Mouse (Mus musculus): Measurements from ENCODE around the gene Vamp5.

The Vamp5 gene

DNA sequence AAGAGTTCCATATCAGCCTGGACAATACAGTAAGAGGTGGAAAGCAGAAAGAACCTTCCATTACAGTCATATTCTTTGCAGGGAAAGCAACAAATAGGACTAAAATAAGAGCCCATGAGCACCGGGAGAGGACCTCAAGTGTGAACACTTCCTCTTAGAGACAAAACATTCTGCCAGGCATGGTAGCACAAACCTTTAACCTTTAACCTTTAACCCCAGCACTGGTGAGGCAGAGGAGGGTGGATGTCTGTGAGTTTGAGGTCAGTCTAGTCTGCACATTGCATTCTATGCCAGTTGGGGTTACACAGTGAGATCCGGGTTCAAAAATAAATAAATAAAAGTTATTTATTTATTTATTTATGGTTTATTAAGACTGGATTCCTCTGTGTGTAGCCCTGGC, 39.8 kb downstream of the Vamp5 start:
- no peak for DNase-seq

DNA sequence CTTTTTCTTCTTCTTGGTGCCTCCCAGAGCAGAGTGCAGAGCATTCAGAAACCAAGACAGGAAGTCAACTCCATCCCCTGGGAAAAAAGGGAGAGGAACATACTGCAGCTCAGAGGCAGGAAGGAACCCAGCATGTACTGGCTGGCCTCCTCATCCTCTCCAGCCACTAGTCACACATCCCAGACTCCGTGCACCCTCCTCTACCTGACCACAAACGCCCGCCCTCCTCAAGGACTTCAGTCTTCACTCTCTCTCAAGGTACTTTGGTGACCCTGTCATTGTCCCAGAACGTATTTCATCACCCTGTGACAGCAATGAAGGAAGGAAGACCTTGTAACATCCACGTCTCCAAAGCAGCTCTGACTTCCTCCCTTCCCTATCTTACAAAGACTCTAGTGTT, 47.2 kb downstream of the Vamp5 start:
- DNase-seq: no peak

DNA sequence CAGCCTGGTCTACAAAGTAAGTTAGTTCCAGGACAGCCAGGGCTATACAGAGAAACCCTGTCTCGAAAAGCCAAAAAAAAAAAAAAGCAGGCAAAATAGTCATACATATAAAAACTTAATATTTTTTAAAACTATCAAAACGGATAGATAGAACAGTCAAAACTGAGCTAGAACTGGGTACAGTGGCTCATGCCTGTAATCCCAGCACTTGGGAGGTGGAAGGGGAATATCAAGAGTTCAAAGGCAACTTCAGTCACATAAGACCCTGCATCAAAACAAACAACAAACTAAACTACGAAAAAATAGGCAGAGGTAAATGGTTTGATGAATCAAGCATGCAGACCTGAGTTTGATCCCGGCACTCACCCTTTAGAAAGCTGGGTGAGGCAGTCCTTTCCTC, 50.1 kb downstream of the Vamp5 start:
- DNase-seq: no peak

DNA sequence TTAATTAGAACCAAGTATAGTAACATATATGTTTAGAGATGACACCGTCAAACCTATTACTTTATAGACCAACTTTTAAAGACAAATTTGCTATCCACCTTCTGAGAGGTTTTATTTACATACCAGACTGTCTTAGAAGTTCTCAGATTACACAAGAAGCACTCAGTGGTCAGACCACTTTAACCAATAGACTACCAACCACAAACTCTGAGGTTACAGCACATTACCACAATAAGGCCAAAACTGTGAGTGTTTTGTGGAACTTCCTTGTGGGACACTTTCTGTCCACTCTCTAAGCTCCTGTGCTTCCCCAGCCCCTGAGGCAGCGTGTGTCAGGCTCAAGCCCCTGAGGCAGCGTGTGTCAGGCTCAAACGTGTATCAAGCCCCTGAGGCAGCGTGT, 51.2 kb downstream of the Vamp5 start:
- DNase-seq: no peak

DNA sequence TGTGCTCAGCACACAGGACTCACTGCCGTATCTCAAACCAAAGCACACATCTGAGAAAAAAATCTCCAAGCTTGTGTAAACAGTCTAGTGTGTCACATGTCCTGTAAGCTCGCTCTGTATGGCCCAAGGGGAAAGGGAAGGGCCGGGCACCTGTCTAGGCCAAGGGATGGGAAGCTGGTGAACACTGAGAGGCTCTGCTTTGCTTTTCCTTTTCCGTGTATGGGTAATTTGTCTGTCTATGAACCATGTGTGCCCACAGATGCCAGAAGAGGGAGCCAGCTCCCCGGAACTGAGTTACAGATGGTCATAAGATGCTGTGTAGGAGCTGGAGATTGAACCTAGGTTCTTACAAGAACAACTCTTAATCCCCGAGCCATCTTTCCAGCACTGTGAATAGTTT, 54.0 kb downstream of the Vamp5 start:
- DNase-seq: peak; percentile 70

DNA sequence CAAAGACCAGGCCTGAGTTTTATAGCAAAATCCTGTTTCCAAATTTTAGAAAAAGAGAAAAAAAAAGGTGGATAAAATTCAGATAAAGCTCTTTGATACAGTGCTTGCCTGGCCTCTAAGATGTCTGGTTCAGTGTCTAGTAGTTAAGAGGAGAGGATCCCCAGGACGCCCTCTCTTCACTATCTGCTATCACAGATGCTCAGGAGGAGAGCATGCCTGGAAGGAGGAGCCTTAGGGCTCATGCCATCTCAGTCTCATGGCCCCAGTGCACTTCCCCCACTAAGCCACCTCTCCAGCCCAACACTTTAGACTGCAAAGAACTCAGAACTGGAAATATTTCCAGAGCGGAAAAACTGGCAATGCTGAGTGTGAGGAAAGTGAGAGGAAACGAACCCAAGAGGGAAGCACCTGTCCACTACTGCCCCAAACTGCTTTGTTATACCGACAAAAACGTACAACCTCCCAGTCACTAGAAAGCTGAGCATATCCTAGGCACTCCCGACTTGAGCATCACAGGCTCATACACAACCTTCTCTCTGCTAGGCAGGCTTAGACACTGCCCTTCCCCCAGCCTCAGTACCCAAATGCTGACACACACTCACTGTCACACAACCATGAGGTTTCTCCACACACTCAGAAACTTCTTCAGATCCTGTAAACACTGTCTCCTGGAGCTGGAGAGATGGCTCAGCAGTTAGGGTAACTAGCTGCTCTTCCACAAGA, 56.3 kb downstream of the Vamp5 start:
- no peak for DNase-seq

DNA sequence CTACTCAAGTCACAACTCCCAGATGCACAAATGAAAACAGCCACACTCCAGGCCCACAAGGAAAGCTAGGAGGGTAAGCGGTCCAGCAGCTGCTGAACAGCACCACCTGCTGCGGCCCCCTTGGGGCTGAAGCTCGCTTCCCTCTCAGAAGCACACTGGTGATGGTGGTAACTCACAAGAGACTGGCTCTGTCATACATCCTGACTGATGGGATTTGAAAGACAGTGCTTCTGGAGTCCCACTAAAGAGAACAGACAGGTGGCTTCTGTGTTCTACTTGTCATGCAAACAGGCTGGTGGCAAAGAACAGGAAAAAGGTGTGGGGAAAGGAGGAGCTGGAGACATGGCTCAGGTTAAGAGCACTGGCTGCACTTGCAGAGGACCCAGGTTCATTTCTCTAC, 57.3 kb downstream of the Vamp5 start:
- DNase-seq: no peak

DNA sequence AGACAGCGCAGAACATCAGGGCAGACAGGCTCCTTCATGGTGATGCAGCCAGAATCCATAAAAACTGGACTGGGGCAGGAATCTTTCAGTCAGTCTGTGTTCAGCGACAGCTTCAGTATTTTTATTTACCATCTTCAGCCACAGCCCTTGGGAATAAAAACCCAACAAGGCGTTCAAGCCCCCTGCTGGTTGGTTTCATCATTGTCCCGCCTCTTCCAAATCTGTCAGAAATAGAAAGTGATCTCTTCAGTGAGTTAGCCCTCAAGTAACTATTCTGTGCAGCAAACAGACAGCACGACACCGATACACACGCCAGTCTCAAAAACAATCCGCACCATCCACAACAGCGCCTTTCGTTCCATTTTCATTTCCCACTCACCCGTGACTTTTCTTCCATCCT, 61.2 kb downstream of the Vamp5 start:
- peak; percentile 79 for DNase-seq
